Mouse (Mus musculus): ENCODE data around the gene Lmo7. TPM values are rescaled to one million over a fixed set of nuclear protein-coding genes. Genes with fewer than 3 reads are reported as not detected.

The Lmo7 gene
- polyA plus RNA-seq (2014; fragmentation: Illumina TruSeq; extraction: RNeasy Lipid Tissue Mini Kit (QIAGEN cat#74804); ENCODE audit: low read depth, low replicate concordance) = 21.9 TPM

GRCm38 (mm10) chr14:101729237-101729971, at the start of gene Lmo7, which contains the start of gene Gm9922:
Lmo7 (plus strand) TSS chr14:101729957.
Gm9922 (minus strand) TSS chr14:101729814.

Other genes starting within 250 kb of the Lmo7 start
- gene Tbc1d4, start 120.8 kb upstream of the Lmo7 start, polyA plus RNA-seq (2014; fragmentation: Illumina TruSeq; extraction: RNeasy Lipid Tissue Mini Kit (QIAGEN cat#74804); ENCODE audit: low read depth, low replicate concordance) = 175 TPM
- 166 TPM for gene Commd6, start 89.3 kb upstream of the Lmo7 start, polyA plus RNA-seq (2014; fragmentation: Illumina TruSeq; extraction: RNeasy Lipid Tissue Mini Kit (QIAGEN cat#74804); ENCODE audit: low read depth, low replicate concordance)
- gene Uchl3, start 76.0 kb upstream of the Lmo7 start, polyA plus RNA-seq (2014; fragmentation: Illumina TruSeq; extraction: RNeasy Lipid Tissue Mini Kit (QIAGEN cat#74804); ENCODE audit: low read depth, low replicate concordance) = 147 TPM
- gene Gm9922, start 143 bp upstream of the Lmo7 start, polyA plus RNA-seq (2014; fragmentation: Illumina TruSeq; extraction: RNeasy Lipid Tissue Mini Kit (QIAGEN cat#74804); ENCODE audit: low read depth, low replicate concordance) = not detected

Data from adrenal gland, adult 10 weeks (tissue).